Comparison of ENCODE assay signal across 29 mouse cellular contexts in the genomic region with DNA sequence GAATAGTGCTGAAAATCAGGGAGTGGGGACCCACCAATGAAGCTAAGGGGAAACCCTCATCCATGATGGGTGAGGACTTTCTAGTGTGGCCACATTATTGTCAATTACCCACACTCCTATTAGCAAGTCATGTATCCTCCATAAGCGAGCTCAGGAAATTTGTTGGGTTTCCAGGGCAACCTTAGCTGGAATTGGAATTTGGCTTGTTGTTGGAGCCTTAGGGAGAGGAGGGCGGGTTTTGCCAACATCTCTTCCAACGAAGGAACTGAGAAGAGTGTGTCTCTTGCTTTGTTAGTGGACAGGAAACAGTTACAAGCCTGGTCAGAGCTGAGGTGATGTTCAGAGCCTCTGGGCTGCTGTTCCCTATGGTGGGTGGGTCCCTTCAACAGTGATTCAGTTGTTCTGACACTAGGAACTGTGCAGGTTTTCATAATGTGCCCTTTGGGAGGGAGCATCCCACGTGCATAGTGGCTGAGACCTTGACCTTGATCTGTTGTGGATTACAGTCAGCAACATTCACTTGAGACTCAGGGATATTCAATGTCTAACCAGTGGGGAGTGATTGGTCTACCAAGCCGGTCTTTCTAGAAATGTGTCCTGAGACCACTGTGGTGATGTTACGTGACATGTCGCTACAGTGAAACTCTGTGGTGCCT.
DNase-seq lines count a peak whose midpoint lies in the region; ATAC-seq and TF ChIP-seq lines count a peak whose summit lies in the region.
"Had no signal": no experiment of that assay in that cellular context is flagged by ENCODE, and none has a peak within 500 bp of the region (broad histone marks: within the 10 kb centered on the region; RNA-seq: fewer than 3 reads in every experiment).

No protein-coding gene starts in this region.

- H3K9ac ChIP-seq in forebrain, embryonic 11.5 days (ENCODE audit: low read length) = no peak overlapping the region
- no peak overlapping the region for H3K9ac ChIP-seq in forebrain, embryonic 16.5 days (replicated peaks; ENCODE audit: low read depth, low read length)
- H3K9ac ChIP-seq: embryonic facial prominence, embryonic 13.5 days; intestine, embryonic 15.5 days; limb, embryonic 15.5 days; liver, embryonic 13.5 days; midbrain, embryonic 12.5 days had no signal

- 77% methylated on average over 7 of the region's 7 CpGs for WGBS in forebrain, embryonic 11.5 days
- WGBS in forebrain, embryonic 16.5 days = 62% methylated on average over 7 of the region's 7 CpGs

- H3K4me1 ChIP-seq in forebrain, embryonic 11.5 days (replicated peaks; ENCODE audit: control insufficient read depth, insufficient read depth, low read length) = no peaks in the 10 kb centered on the region
- H3K4me1 ChIP-seq in forebrain, embryonic 16.5 days (replicated peaks; ENCODE audit: control insufficient read depth, insufficient read depth, low read length) = no peaks in the 10 kb centered on the region
- H3K4me1 ChIP-seq: limb, embryonic 10.5 days; liver, embryonic 13.5 days; megakaryocyte, embryonic 14.5 days; midbrain, embryonic 12.5 days had no signal

- H3K27ac ChIP-seq in forebrain, embryonic 11.5 days (ENCODE audit: low read depth, low read length) = no peak overlapping the region
- no peak overlapping the region for H3K27ac ChIP-seq in forebrain, embryonic 16.5 days (ENCODE audit: low read length)
- H3K27ac ChIP-seq: embryonic facial prominence, embryonic 13.5 days; intestine, embryonic 15.5 days; limb, embryonic 10.5 days; limb, embryonic 15.5 days; liver, embryonic 13.5 days; midbrain, embryonic 12.5 days had no signal

- no peak for TF ChIP-seq CTCF in brain, embryonic 14.5 days (IDR thresholded peaks at IDR 0.05; ENCODE audit: borderline replicate concordance, extremely low read depth, insufficient read depth, insufficient read length)

- no peak overlapping the region for H3K4me3 ChIP-seq in forebrain, embryonic 11.5 days (ENCODE audit: low read depth, low read length)
- no peak overlapping the region for H3K4me3 ChIP-seq in forebrain, embryonic 16.5 days (replicated peaks; ENCODE audit: low read length)
- H3K4me3 ChIP-seq: embryonic facial prominence, embryonic 13.5 days; forebrain, embryonic 10.5 days; intestine, embryonic 15.5 days; limb, embryonic 10.5 days; limb, embryonic 15.5 days; liver, embryonic 13.5 days; megakaryocyte, embryonic 14.5 days; midbrain, embryonic 12.5 days had no signal

- H3K4me2 ChIP-seq in forebrain, embryonic 11.5 days (ENCODE audit: low read depth, low read length, severe bottlenecking) = no peak overlapping the region
- no peak overlapping the region for H3K4me2 ChIP-seq in forebrain, embryonic 16.5 days (ENCODE audit: low read length)
- H3K4me2 ChIP-seq: embryonic facial prominence, embryonic 13.5 days; intestine, embryonic 15.5 days; limb, embryonic 15.5 days; liver, embryonic 13.5 days; midbrain, embryonic 12.5 days had no signal

- no peaks in the 10 kb centered on the region for H3K36me3 ChIP-seq in forebrain, embryonic 11.5 days (ENCODE audit: control insufficient read depth, insufficient read depth, low read length)
- H3K36me3 ChIP-seq in forebrain, embryonic 16.5 days (ENCODE audit: control insufficient read depth, insufficient read depth) = no peaks in the 10 kb centered on the region
- H3K36me3 ChIP-seq: embryonic facial prominence, embryonic 13.5 days; forebrain, embryonic 10.5 days; G1E; intestine, embryonic 15.5 days; limb, embryonic 10.5 days; limb, embryonic 15.5 days; liver, embryonic 13.5 days; midbrain, embryonic 12.5 days had no signal

- no peak for TF ChIP-seq POLR2A in brain, embryonic 14.5 days (IDR thresholded peaks at IDR 0.05; ENCODE audit: borderline replicate concordance, extremely low read depth, insufficient read depth, insufficient read length, poor library complexity, severe bottlenecking)

- H3K27me3 ChIP-seq in forebrain, embryonic 11.5 days (ENCODE audit: control insufficient read depth, insufficient read depth, low read length) = no peaks in the 10 kb centered on the region
- no peaks in the 10 kb centered on the region for H3K27me3 ChIP-seq in forebrain, embryonic 16.5 days (replicated peaks; ENCODE audit: control insufficient read depth, insufficient read depth, low read length)
- H3K27me3 ChIP-seq: embryonic facial prominence, embryonic 13.5 days; intestine, embryonic 15.5 days; limb, embryonic 15.5 days; liver, embryonic 13.5 days; megakaryocyte, embryonic 14.5 days; midbrain, embryonic 12.5 days had no signal

- DNase-seq in adrenal gland, adult 2 months = peak; percentile 64
- DNase-seq in adrenal gland, postnatal 4 days (ENCODE audit: low spot score in 2 of 2) = no peak
- peak; percentile 17 for DNase-seq in forebrain, embryonic 11.5 days (ENCODE audit: low spot score)
- DNase-seq in layer of hippocampus, adult 9-11 months = peak; percentile 24
- no peak for DNase-seq in layer of hippocampus, postnatal 10 days (ENCODE audit: low spot score in 2 of 2)
- DNase-seq in brain, embryonic 14.5 days (ENCODE audit: low read depth) = peak; percentile 48
- DNase-seq: cerebellum, adult 2 months; gastrocnemius, postnatal 14 days; heart, postnatal 14 days; kidney, adult 2 months; kidney, postnatal 36 days; liver, embryonic 13.5 days; lung, adult 18-20 months; lung, postnatal 4 days; retina, postnatal 1 day; right cerebral cortex, postnatal 25 days; spleen, adult 18-20 months; thymus, postnatal 14 days had no signal

- no peak for ATAC-seq in forebrain, embryonic 11.5 days (replicated peaks; ENCODE audit: low FRiP score)
- no peak for ATAC-seq in forebrain, embryonic 16.5 days
- ATAC-seq: hindbrain, embryonic 16.5 days; intestine, embryonic 15.5 days; lung, postnatal 0 days had no signal

- H3K9me3 ChIP-seq in forebrain, embryonic 11.5 days (ENCODE audit: control insufficient read depth, low read length) = no peaks in the 10 kb centered on the region
- H3K9me3 ChIP-seq in forebrain, embryonic 16.5 days (ENCODE audit: control insufficient read depth, low read length) = no peaks in the 10 kb centered on the region
- H3K9me3 ChIP-seq: embryonic facial prominence, embryonic 13.5 days; forebrain, embryonic 10.5 days; intestine, embryonic 15.5 days; limb, embryonic 10.5 days; limb, embryonic 15.5 days; liver, embryonic 13.5 days; midbrain, embryonic 12.5 days had no signal

Comparison
In these comparisons a context has a peak if more than half of its experiments do, and no peak if none do; other contexts are left out.
1. DNase-seq: peak in adrenal gland, adult 2 months (single experiment), forebrain, embryonic 11.5 days (single experiment), layer of hippocampus, adult 9-11 months (single experiment) and brain, embryonic 14.5 days (single experiment); none in adrenal gland, postnatal 4 days (0 of 2) and layer of hippocampus, postnatal 10 days (0 of 2).